Mouse (Mus musculus) cortical plate, adult 2 months (tissue): Measurements from ENCODE around the gene Def6.

Source experiments
- CTCF ChIP-seq: fragments of 200-500 bp; IDR thresholded peaks from 2 replicates; pipeline ENCODE4 v1.5.1; 2011; ENCODE audit warnings: mild to moderate bottlenecking, control low read depth, low read length; ENCODE audit not compliant: insufficient read depth; ENCODE audit errors: extremely low read depth
- POLR2A ChIP-seq: fragments of 200-500 bp; IDR thresholded peaks from 2 replicates; pipeline ENCODE4 v1.6.1; 2011; ENCODE audit warnings: mild to moderate bottlenecking, low read length, control low read depth; ENCODE audit not compliant: insufficient read depth; ENCODE audit errors: extremely low read depth

DNA sequence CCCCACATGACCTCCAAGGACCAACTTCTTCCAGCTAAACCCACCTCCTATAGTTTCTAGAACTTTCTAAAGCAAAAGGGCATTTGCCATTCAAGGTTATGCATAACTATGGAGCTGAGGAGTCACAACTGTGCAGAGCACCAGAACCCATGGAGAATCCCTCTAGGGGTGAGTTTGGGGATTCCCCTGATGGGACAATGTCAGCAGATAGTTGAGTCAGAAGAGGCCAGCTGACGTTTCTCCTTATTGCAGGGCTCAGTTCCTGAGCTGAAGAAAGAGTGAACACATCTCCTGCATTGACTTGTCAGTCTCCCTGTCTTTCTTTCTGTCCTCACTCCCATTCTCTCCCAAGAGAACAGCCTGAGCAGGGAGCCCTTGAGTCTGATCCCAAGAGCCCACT, 14.8 kb upstream of the Def6 start:
- TF ChIP-seq CTCF = no peak
- no peak for TF ChIP-seq POLR2A
